Mouse (Mus musculus): Measurements from ENCODE around the gene Insig1.

Gene Insig1

GRCm38 (mm10) chr5:28063989-28064624 is 7.1 kb upstream of the Insig1 start:
- no peak for DNase-seq (ENCODE audit: low spot score in 2 of 2)

- DNase-seq (ENCODE audit: low spot score in 2 of 2) = no peak
Observed at GRCm38 (mm10) chr5:28065275-28065674, 5.9 kb upstream of the Insig1 start.

GRCm38 (mm10) chr5:28066311-28066710 is 4.9 kb upstream of the Insig1 start:
- no peak for DNase-seq (ENCODE audit: low spot score in 2 of 2)

- DNase-seq (ENCODE audit: low spot score in 2 of 2) = peak in 1 of 2 experiments; percentile 15
Observed at GRCm38 (mm10) chr5:28070149-28070827, 875 bp upstream of the Insig1 start.

GRCm38 (mm10) chr5:28071456-28072223 is 477 bp downstream of the Insig1 start:
- peak in 1 of 2 experiments; percentile 76 for DNase-seq (ENCODE audit: low spot score in 2 of 2)

- no peak for DNase-seq (ENCODE audit: low spot score in 2 of 2)
Observed at GRCm38 (mm10) chr5:28079431-28079830, 8.3 kb downstream of the Insig1 start.

GRCm38 (mm10) chr5:28081127-28081526 is 10.0 kb downstream of the Insig1 start:
- no peak for DNase-seq (ENCODE audit: low spot score in 2 of 2)

- DNase-seq (ENCODE audit: low spot score in 2 of 2) = no peak
Observed at GRCm38 (mm10) chr5:28081822-28082221, 10.7 kb downstream of the Insig1 start.

- DNase-seq (ENCODE audit: low spot score in 2 of 2) = no peak
Observed at GRCm38 (mm10) chr5:28082312-28082711, 11.1 kb downstream of the Insig1 start.

GRCm38 (mm10) chr5:28082796-28083195 is 11.6 kb downstream of the Insig1 start:
- no peak for DNase-seq (ENCODE audit: low spot score in 2 of 2)

GRCm38 (mm10) chr5:28084743-28085142 is 13.6 kb downstream of the Insig1 start:
- DNase-seq (ENCODE audit: low spot score in 2 of 2) = no peak

- DNase-seq (ENCODE audit: low spot score in 2 of 2) = no peak
Observed at GRCm38 (mm10) chr5:28090547-28090946, 19.4 kb downstream of the Insig1 start.

GRCm38 (mm10) chr5:28092327-28092726 is 21.2 kb downstream of the Insig1 start:
- no peak for DNase-seq (ENCODE audit: low spot score in 2 of 2)

- peak; percentile 72 to 88 for DNase-seq (ENCODE audit: low spot score in 2 of 2)
Observed at GRCm38 (mm10) chr5:28093874-28094273, 22.7 kb downstream of the Insig1 start.

GRCm38 (mm10) chr5:28094393-28094792 is 23.2 kb downstream of the Insig1 start:
- no peak for DNase-seq (ENCODE audit: low spot score in 2 of 2)

GRCm38 (mm10) chr5:28094846-28095245 is 23.7 kb downstream of the Insig1 start:
- no peak for DNase-seq (ENCODE audit: low spot score in 2 of 2)

- DNase-seq (ENCODE audit: low spot score in 2 of 2) = no peak
Observed at GRCm38 (mm10) chr5:28095671-28096070, 24.5 kb downstream of the Insig1 start.

GRCm38 (mm10) chr5:28106966-28107365 is 35.8 kb downstream of the Insig1 start:
- DNase-seq (ENCODE audit: low spot score in 2 of 2) = no peak

GRCm38 (mm10) chr5:28107974-28108373 is 36.8 kb downstream of the Insig1 start:
- no peak for DNase-seq (ENCODE audit: low spot score in 2 of 2)

GRCm38 (mm10) chr5:28110881-28111280 is 39.7 kb downstream of the Insig1 start:
- no peak for DNase-seq (ENCODE audit: low spot score in 2 of 2)

GRCm38 (mm10) chr5:28117251-28117880 is 46.2 kb downstream of the Insig1 start:
- DNase-seq (ENCODE audit: low spot score in 2 of 2) = no peak

GRCm38 (mm10) chr5:28117882-28118530 is 46.8 kb downstream of the Insig1 start:
- DNase-seq (ENCODE audit: low spot score in 2 of 2) = no peak
